Mouse (Mus musculus) embryonic facial prominence, embryonic 14.5 days (tissue): ENCODE results near the gene Dhx40. TPM values are rescaled to one million over a fixed set of nuclear protein-coding genes. Genes with fewer than 3 reads are reported as not detected.
"Not testable (repeated sequence)": the region's sequence is repeated elsewhere in the genome, so short reads cannot be mapped to it uniquely, and the experiment has no call there.

Source experiments
- ATAC-seq: fragments of 200-750 bp; cut with Nextera tagmentation; 2 replicates; pipeline ENCODE4 v1.8.0; 2017; ENCODE audit warnings: low read depth, moderate number of reproducible peaks, moderate TSS enrichment
- DNase-seq: peaks from one replicate; pipeline ENCODE4 v3.0.0-alpha.2; 2015; ENCODE audit warnings: low spot score
- H3K27ac ChIP-seq: fragments of 300-500 bp; sonication (generic); replicated peaks from 2 replicates; pipeline ENCODE4 v1.5.1; 2014; ENCODE audit warnings: low read depth, mild to moderate bottlenecking, low read length, moderate library complexity
- H3K27me3 ChIP-seq: fragments of 300-500 bp; sonication (generic); replicated peaks from 2 replicates; pipeline ENCODE4 v1.6.1; 2014; ENCODE audit warnings: low read length; ENCODE audit not compliant: control insufficient read depth, insufficient read depth
- H3K36me3 ChIP-seq: fragments of 300-500 bp; sonication (generic); 2 replicates; pipeline ENCODE4 v1.6.1; 2014; ENCODE audit warnings: low read length, mixed read lengths; ENCODE audit not compliant: control insufficient read depth, insufficient read depth
- H3K4me1 ChIP-seq: fragments of 300-500 bp; sonication (generic); 2 replicates; pipeline ENCODE4 v1.6.1; 2014; ENCODE audit warnings: antibody characterized with exemption, low read length; ENCODE audit not compliant: control insufficient read depth, insufficient read depth
- H3K4me2 ChIP-seq: fragments of 300-500 bp; sonication (generic); 2 replicates; pipeline ENCODE4 v1.6.1; 2014; ENCODE audit warnings: low read depth, mild to moderate bottlenecking, low read length, moderate library complexity, mixed read lengths
- H3K4me3 ChIP-seq: fragments of 300-500 bp; sonication (generic); 2 replicates; pipeline ENCODE4 v1.5.1; 2014; ENCODE audit warnings: low read depth, mild to moderate bottlenecking, low read length
- H3K9ac ChIP-seq: fragments of 300-500 bp; sonication (generic); 2 replicates; pipeline ENCODE4 v1.6.1; 2014; ENCODE audit warnings: low read depth, mild to moderate bottlenecking, low read length, moderate library complexity, mixed read lengths
- H3K9me3 ChIP-seq: fragments of 300-500 bp; sonication (generic); 2 replicates; pipeline ENCODE4 v1.6.1; 2016; ENCODE audit warnings: low read length; ENCODE audit not compliant: control insufficient read depth
- WGBS: fragments of 180-500 bp; shearing (Covaris S2); extraction: QIAGEN DNeasy Blood & Tissue Kit; methylation state at CpG from one replicate; pipeline ENCODE4 v1.1.7; 2014; 5-methylcytosine and 5-hydroxymethylcytosine counted together
- polyA plus RNA-seq: library from polyadenylated mRNA; unstranded; fragments of >200 nt; fragmentation: Nextera tagmentation; extraction: Ambion mirVana; gene quantifications from 2 replicates; pipeline ENCODE4 v1.2.1, GENCODE M21; 2014

The Dhx40 gene
- polyA plus RNA-seq, 1 experiment from 2014 or later, result 19.9 TPM

DNA sequence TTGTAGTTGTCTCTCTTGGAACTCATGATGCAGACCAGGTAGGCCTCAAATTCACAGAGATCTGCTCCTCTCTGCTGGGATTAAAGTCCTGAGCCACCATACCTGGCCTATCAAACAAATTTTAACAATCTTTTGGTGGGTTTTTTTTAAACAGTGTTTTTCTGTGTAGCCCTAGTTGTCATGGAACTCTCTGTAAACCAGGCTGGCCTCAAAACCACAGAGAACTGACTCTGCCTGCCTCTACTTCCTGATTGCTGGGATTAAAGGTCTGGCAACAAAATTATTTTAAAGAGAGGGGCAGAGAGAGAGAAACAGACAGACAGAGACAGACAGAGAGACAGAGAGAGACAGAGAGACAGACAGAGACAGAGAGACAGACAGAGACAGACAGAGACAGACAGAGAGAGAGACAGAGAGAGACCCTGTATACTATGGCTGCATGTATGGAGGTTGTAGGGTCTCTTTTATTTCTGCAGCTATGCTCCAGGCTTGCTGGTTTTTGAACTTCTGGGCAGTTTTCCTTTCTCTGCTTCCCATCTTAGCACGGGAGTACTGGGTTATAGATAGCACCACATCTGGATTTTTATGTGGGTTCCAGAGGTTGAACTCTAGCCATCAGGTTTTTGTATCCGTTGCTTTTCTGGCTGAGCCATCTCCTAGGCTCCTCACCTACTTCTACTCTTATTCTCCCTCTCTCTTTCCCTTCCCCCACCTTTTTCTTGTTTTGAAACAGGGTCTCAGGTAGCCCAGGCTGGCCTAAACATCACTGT lies 20.1 kb upstream of the Dhx40 start:
- no peak overlapping the region for H3K27ac ChIP-seq
- no peak overlapping the region for H3K4me2 ChIP-seq
- no peaks in the 10 kb centered on the region for H3K36me3 ChIP-seq
- no peaks in the 10 kb centered on the region for H3K9me3 ChIP-seq
- no peaks in the 10 kb centered on the region for H3K4me1 ChIP-seq
- H3K4me3 ChIP-seq, result no peak overlapping the region
- DNase-seq (no peak), ATAC-seq (no peak)
- 69% methylated on average over 2 of the region's 2 CpGs for WGBS
- no peak overlapping the region for H3K9ac ChIP-seq
- H3K27me3 ChIP-seq, result no peaks in the 10 kb centered on the region

DNA sequence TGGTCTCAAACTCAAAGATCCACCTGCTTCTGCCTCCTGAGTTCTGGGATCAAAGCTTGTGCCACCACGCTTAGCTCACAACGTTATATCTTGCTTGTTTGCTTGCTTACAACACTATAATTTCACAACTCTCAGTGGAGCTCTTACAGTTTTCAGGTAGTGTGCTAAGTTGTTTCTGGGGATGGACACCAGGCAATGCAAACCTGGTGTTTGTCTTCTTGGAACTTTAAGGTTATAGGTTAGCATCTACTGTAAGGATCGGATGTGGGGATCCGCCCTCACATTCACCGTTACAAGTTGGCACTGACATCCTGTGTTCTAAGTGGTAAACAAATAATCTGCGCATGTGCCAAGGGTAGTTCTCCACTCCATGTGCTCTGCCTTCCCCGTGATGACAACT lies 16.9 kb upstream of the Dhx40 start:
- H3K9ac ChIP-seq, result no peak overlapping the region
- H3K9me3 ChIP-seq, result no peaks in the 10 kb centered on the region
- no peak overlapping the region for H3K4me3 ChIP-seq
- H3K27ac ChIP-seq, result no peak overlapping the region
- ATAC-seq (no peak), DNase-seq (no peak)
- no peaks in the 10 kb centered on the region for H3K36me3 ChIP-seq
- 89% methylated on average over 6 of the region's 7 CpGs for WGBS
- no peaks in the 10 kb centered on the region for H3K27me3 ChIP-seq
- no peak overlapping the region for H3K4me2 ChIP-seq
- H3K4me1 ChIP-seq, result no peaks in the 10 kb centered on the region

DNA sequence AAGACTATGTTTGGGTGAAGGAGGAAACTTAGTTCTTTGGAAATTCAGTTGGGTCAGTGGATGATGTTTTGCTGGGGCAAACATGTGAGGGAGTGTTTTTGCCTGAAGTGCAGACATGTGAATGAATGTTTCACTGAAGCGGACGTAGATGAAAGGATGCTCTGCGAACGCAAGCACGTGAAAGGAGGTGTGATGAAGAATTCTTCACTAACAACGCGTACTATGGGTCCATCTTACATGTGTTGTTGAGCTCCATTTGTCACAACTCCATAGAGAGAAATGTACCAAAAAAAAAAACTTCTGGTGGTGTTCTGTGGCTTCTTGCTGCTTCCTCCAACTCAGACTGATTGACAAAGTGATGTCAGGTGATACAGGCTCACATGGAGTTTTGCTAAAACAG lies 15.0 kb upstream of the Dhx40 start:
- Histone ChIP-seq H3K27ac (no peak overlapping the region), H3K36me3 (no peaks in the 10 kb centered on the region), H3K27me3 (no peaks in the 10 kb centered on the region), H3K9me3 (no peaks in the 10 kb centered on the region), H3K4me3 (no peak overlapping the region), H3K9ac (no peak overlapping the region), H3K4me1 (no peaks in the 10 kb centered on the region), H3K4me2 (no peak overlapping the region)
- WGBS, result 84% methylated on average over 7 of the region's 7 CpGs
- DNase-seq (no peak), ATAC-seq (no peak)

DNA sequence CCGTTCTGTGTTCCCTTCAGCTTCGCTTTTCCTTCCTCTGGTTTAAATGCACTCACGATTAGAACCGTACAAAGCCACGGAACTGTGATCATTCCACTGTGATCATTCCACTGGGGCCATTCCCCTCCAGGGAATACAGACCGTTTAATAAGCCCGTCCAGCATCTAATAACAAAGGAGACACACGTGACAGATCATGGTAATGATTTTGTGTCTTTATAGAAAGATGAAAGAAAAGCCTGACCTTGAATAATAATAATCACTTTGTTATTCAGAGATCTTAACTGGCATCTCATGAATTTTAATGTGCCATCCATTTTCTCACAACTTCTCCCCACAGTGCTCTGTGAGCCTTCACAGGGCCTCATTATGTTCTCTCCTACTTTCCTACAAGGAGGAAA lies 12.0 kb upstream of the Dhx40 start:
- WGBS, result 57% methylated on average over 8 of the region's 8 CpGs
- H3K27ac ChIP-seq, result no peak overlapping the region
- no peak overlapping the region for H3K9ac ChIP-seq
- H3K27me3 ChIP-seq, result no peaks in the 10 kb centered on the region
- DNase-seq (no peak), ATAC-seq (no peak)
- H3K36me3 ChIP-seq, result no peaks in the 10 kb centered on the region
- no peak overlapping the region for H3K4me2 ChIP-seq
- H3K4me1 ChIP-seq, result no peaks in the 10 kb centered on the region
- no peak overlapping the region for H3K4me3 ChIP-seq
- no peaks in the 10 kb centered on the region for H3K9me3 ChIP-seq

DNA sequence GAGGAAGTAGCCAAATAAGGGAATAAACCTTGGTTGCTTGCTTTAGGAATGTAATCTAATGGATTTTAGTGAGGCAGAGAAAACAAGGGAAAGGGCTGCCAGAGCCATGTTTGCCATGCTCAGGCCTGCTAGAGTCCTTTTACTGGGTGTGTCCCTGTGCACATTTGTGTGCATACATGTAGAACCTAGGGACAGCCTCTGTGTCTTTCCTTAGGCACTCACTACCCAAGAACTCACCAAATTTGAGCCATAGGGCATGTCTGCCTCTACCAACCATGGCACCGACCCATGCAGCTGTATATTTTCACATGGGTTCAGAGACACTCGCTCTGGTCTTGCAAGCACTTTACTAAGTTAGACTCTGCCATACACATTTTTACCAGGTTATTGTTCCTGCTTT lies 11.4 kb upstream of the Dhx40 start:
- Histone ChIP-seq H3K4me3 (no peak overlapping the region), H3K9ac (no peak overlapping the region), H3K4me2 (no peak overlapping the region), H3K4me1 (no peaks in the 10 kb centered on the region), H3K27ac (no peak overlapping the region), H3K36me3 (no peaks in the 10 kb centered on the region), H3K9me3 (no peaks in the 10 kb centered on the region), H3K27me3 (no peaks in the 10 kb centered on the region)
- 79% methylated on average over 2 of the region's 2 CpGs for WGBS
- no peak for ATAC-seq
- no peak for DNase-seq

DNA sequence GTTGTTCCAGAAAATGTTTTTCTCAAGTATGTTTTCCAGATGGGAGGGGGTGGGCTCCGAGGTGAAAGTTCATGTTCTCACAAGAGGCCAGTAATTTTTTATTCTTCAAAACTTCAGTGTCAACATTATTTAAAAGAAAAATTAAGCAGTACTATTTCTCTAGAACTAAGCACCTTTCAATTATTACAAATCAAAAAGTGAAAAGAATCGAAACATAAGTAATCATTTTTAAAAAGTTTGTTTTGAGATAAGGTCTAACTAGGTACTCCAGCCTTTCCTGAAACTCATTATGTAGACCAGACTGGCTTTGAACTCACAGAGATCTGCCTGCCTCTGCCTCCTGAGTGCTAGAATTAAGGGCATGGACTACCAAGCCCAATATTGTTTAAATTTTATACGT lies 8.7 kb upstream of the Dhx40 start:
- not testable (repeated sequence) for H3K4me3 ChIP-seq, H3K4me2 ChIP-seq, H3K4me1 ChIP-seq, H3K9me3 ChIP-seq, ATAC-seq, H3K9ac ChIP-seq, H3K27ac ChIP-seq, H3K36me3 ChIP-seq, DNase-seq, H3K27me3 ChIP-seq
- 87% methylated on average over 3 of the region's 3 CpGs for WGBS

DNA sequence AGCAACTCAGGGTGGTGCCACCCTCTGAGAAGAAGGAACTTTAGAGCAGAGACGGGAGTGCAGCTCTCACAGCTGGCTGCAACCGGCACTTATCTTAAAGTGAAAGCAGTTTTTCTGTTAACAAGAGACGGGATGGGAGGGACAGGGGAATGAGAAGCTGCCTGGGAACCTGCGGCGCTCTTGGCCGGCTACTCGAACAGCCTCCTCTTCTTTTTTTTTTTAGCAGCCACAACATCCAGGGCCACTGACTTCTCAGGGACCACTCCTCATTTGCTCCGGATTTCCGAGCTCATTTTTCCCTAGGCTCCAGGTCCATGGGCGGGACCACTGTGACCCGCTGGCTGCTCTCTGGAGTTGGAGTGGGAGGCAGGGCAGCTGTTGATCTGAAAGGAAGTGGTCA lies 6.9 kb upstream of the Dhx40 start:
- H3K9ac ChIP-seq, H3K9me3 ChIP-seq, H3K4me3 ChIP-seq, H3K36me3 ChIP-seq, H3K27ac ChIP-seq, DNase-seq, H3K27me3 ChIP-seq, ATAC-seq, H3K4me2 ChIP-seq, H3K4me1 ChIP-seq: not testable (repeated sequence)
- WGBS, result 0% methylated on average over 2 of the region's 11 CpGs

DNA sequence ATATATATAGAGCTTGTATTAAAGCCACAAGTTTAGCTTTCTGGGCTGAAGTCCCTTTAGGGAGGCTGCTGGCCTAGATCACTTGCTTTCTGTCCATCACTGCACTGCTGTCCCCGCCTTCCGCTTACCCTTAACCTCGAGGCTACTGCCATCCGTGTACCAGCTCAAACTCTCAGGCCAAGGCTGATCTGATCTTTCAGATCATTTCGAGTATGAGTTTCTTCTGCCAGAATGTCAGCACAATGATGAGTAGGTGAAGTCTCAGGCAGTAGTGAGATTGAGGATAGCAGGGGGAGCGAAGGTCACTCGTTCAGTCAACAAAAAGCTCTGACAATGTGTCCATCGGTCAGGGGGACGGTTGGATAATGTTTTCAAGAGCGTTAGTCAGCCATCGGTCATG lies 5.7 kb upstream of the Dhx40 start:
- H3K4me3 ChIP-seq, H3K4me2 ChIP-seq, H3K36me3 ChIP-seq, H3K4me1 ChIP-seq, H3K9me3 ChIP-seq, H3K27ac ChIP-seq, DNase-seq, ATAC-seq, H3K27me3 ChIP-seq, H3K9ac ChIP-seq: not testable (repeated sequence)
- 70% methylated on average over 5 of the region's 11 CpGs for WGBS

DNA sequence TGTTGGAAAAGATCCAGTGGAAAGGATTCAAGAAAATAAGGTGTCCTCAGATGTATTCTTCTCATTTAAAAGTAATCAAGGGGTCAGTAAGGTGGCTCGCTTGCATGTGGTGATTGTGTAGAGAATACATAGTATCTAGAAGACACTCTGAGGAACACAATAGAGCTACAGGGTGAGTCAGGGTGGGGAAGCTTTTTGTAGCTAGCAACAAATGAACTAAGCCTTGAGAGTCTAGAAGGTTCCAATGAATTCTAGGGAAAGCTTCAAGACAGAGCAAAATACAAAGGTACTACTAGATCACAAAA lies 3.7 kb upstream of the Dhx40 start:
- Histone ChIP-seq H3K36me3 (no peaks in the 10 kb centered on the region), H3K9ac (no peak overlapping the region), H3K9me3 (no peaks in the 10 kb centered on the region), H3K4me2 (no peak overlapping the region), H3K4me3 (no peak overlapping the region), H3K27me3 (no peaks in the 10 kb centered on the region), H3K4me1 (no peaks in the 10 kb centered on the region), H3K27ac (no peak overlapping the region)
- no peak for DNase-seq
- ATAC-seq, result no peak
- WGBS, result 82% methylated on average over 1 of the region's 1 CpGs
